Mouse (Mus musculus) hindbrain, embryonic 11.5 days (tissue): ENCODE data around the gene Cpsf6. TPM values are rescaled to one million over a fixed set of nuclear protein-coding genes. Genes with fewer than 3 reads are reported as not detected.

Experiments used
- ATAC-seq: fragments of 200-750 bp; cut with Nextera tagmentation; 2 replicates; pipeline ENCODE4 v1.8.0; 2017; ENCODE audit warnings: mild to moderate bottlenecking, moderate TSS enrichment, moderate library complexity; ENCODE audit not compliant: low FRiP score
- DNase-seq: peaks from one replicate; pipeline ENCODE4 v3.0.0-alpha.2; 2015; ENCODE audit warnings: low spot score
- H3K27ac ChIP-seq: fragments of 300-500 bp; sonication (generic); 2 replicates; pipeline ENCODE4 v1.5.1; 2014; ENCODE audit warnings: mild to moderate bottlenecking, low read depth, low read length
- H3K27me3 ChIP-seq: fragments of 300-500 bp; sonication (generic); 2 replicates; pipeline ENCODE4 v1.6.1; 2014; ENCODE audit warnings: mild to moderate bottlenecking, low read length, moderate library complexity, mixed read lengths; ENCODE audit not compliant: control insufficient read depth, insufficient read depth
- H3K36me3 ChIP-seq: fragments of 300-500 bp; sonication (generic); 2 replicates; pipeline ENCODE4 v1.6.1; 2014; ENCODE audit warnings: mild to moderate bottlenecking, low read length, moderate library complexity, mixed read lengths; ENCODE audit not compliant: control insufficient read depth, insufficient read depth
- H3K4me1 ChIP-seq: fragments of 300-500 bp; sonication (generic); replicated peaks from 2 replicates; pipeline ENCODE4 v1.6.1; 2014; ENCODE audit warnings: low read length, mixed read lengths; ENCODE audit not compliant: control insufficient read depth, insufficient read depth
- H3K4me2 ChIP-seq: fragments of 300-500 bp; sonication (generic); replicated peaks from 2 replicates; pipeline ENCODE4 v1.6.1; 2014; ENCODE audit warnings: mild to moderate bottlenecking, low read depth, low read length
- H3K4me3 ChIP-seq: fragments of 300-500 bp; sonication (generic); 2 replicates; pipeline ENCODE4 v1.5.1; 2014; ENCODE audit warnings: low read depth, low read length
- H3K9ac ChIP-seq: fragments of 300-500 bp; sonication (generic); 2 replicates; pipeline ENCODE4 v1.6.1; 2014; ENCODE audit warnings: low read depth, low read length
- H3K9me3 ChIP-seq: fragments of 300-500 bp; sonication (generic); 2 replicates; pipeline ENCODE4 v1.6.1; 2016; ENCODE audit warnings: low read length; ENCODE audit not compliant: control insufficient read depth
- WGBS: fragments of 180-500 bp; shearing (Covaris S2); extraction: QIAGEN DNeasy Blood & Tissue Kit; methylation state at CpG from one replicate; pipeline ENCODE4 v1.1.7; 2014; 5-methylcytosine and 5-hydroxymethylcytosine counted together
- polyA plus RNA-seq: library from polyadenylated mRNA; unstranded; fragments of >200 nt; fragmentation: Nextera tagmentation; extraction: Ambion mirVana; gene quantifications from 2 replicates; pipeline ENCODE4 v1.2.1, GENCODE M21; 2014

The Cpsf6 gene
- polyA plus RNA-seq, 1 experiment from 2014 or later, result 230 TPM

DNA sequence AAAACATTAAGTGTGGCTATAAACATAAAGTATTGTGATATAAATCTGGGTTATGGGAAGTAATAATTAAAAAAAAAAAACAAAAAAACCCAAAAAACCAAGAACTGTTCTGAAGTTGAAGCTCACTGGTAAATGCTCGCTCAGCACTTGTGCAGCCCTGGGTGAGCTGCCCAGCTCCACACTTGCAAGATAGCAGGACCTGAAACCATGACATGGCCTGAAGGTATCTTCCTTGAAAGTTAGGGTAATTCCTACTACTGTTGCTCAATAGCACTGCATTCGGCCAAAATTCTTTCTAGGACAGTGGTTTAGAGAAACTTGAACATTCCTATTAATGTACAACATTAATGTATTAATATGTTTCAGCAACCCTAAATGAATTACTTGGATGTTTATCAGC, 66.7 kb downstream of the Cpsf6 start:
- no peak for ATAC-seq
- 93% methylated on average over 2 of the region's 2 CpGs for WGBS
- no peak overlapping the region for H3K27ac ChIP-seq

DNA sequence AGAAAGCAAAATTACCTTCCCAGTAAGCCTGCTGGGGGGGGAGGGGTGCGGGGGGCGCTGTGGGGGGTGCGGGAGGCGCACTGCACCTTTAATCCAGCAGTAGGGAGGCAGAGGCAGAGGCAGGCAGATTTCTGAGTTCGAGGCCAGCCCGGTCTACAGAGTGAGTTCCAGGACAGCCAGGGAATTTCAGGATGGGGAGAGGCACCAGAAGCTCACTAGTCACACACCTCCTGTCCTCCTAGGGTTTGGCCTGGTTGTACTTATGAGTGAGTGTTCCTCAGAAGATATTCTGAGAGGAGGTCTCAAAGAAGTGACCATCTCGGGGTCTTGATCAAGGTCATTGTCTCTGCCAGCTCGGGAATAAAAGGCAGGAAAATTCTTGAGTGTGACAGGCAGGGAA, 67.6 kb downstream of the Cpsf6 start:
- DNase-seq, result no peak
- Histone ChIP-seq H3K4me2 (no peak overlapping the region), H3K4me3 (no peak overlapping the region)

More for the DNA sequence above, 66.7 kb downstream of the Cpsf6 start:
- H3K4me1 ChIP-seq, result no peaks in the 10 kb centered on the region
- no peaks in the 10 kb centered on the region for H3K27me3 ChIP-seq
- no peak overlapping the region for H3K9ac ChIP-seq
- H3K36me3 ChIP-seq, result no peaks in the 10 kb centered on the region
- DNase-seq, result no peak
- H3K9me3 ChIP-seq, result no peaks in the 10 kb centered on the region
- no peak overlapping the region for H3K4me2 ChIP-seq
- no peak overlapping the region for H3K4me3 ChIP-seq

DNA sequence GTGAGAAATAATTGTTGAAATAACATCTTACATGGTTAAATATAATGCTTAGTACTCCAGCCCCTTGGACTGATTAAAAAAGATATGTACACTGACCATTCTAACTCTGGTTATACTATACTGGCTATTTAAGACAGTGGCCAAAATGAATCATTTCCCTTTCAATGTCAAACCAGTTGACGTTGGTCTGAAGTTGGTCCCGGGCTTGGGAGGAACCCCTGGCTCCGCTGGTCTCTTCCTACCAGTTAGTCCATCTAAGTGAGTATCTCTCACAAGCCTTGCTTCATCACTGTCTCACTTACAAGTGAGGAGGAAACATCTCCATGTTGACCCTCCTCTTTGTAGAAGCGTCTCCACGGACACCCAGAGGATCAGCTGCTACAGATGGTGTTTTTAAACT, 75.4 kb downstream of the Cpsf6 start:
- Histone ChIP-seq H3K4me3 (no peak overlapping the region), H3K9me3 (no peaks in the 10 kb centered on the region), H3K4me2 (no peak overlapping the region), H3K4me1 (no peaks in the 10 kb centered on the region), H3K27ac (no peak overlapping the region), H3K27me3 (no peaks in the 10 kb centered on the region), H3K9ac (no peak overlapping the region), H3K36me3 (no peaks in the 10 kb centered on the region)
- no peak for ATAC-seq
- WGBS, result 90% methylated on average over 5 of the region's 5 CpGs
- DNase-seq, result no peak

More for the DNA sequence above, 67.6 kb downstream of the Cpsf6 start:
- Histone ChIP-seq H3K9ac (no peak overlapping the region), H3K27me3 (no peaks in the 10 kb centered on the region), H3K36me3 (no peaks in the 10 kb centered on the region), H3K27ac (no peak overlapping the region), H3K4me1 (no peaks in the 10 kb centered on the region), H3K9me3 (no peaks in the 10 kb centered on the region)
- 84% methylated on average over 8 of the region's 8 CpGs for WGBS
- no peak for ATAC-seq

DNA sequence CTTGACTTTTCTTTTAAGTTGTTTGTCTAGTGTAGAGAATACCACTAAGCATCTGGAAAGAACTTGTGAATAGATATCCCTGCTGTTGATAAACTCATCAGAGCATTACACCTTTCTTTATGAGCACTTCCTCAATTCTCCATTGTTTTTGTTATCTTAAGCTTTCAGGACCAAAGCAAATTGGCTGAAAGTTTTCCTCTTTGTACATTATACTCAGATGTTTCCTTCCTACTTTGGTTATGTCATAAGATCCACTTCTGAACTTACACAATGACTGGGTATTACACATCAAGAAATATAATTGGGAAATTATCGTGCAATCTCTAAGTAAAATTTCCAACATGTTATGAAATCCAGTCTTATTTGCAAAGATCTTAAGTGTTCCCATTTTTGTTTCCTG, 78.1 kb downstream of the Cpsf6 start:
- Histone ChIP-seq H3K9me3 (no peaks in the 10 kb centered on the region), H3K36me3 (no peaks in the 10 kb centered on the region), H3K4me1 (no peaks in the 10 kb centered on the region), H3K9ac (no peak overlapping the region), H3K4me2 (no peak overlapping the region), H3K4me3 (no peak overlapping the region), H3K27me3 (no peaks in the 10 kb centered on the region), H3K27ac (no peak overlapping the region)
- no peak for DNase-seq
- 87% methylated on average over 1 of the region's 1 CpGs for WGBS
- ATAC-seq, result no peak

DNA sequence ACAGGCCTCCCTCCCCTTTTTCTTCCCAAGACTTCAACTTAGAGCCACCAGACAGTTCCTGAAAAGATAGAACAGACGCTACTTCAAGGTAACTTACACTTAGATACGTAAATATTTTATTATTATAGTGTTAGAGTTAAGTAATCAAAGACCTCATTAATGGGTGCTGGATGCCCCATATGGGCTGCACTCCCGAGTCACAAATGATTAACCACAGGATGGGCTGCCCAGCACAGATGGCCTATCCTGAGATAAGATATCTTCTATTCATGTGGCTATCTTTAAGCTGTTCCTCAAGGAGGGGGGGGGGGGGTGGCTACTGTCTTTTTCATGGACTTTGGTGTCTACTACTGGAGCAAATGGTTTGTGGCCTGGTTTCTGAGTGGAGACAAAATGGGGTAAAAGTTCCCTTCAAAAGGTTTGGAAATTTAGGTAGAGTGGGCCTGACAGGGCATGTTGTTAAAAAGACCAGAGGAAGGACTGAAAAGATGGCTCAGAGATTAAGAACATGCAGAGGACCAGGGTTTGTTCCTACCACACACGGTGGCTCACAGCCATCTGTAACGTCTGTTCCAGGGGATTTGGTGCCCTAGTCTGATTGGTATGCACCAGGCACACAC, 79.8 kb downstream of the Cpsf6 start:
- no peaks in the 10 kb centered on the region for H3K4me1 ChIP-seq
- H3K4me3 ChIP-seq, result no peak overlapping the region
- WGBS, result 86% methylated on average over 5 of the region's 5 CpGs
- H3K36me3 ChIP-seq, result no peaks in the 10 kb centered on the region
- H3K4me2 ChIP-seq, result no peak overlapping the region
- no peaks in the 10 kb centered on the region for H3K9me3 ChIP-seq
- no peak overlapping the region for H3K27ac ChIP-seq
- no peak for DNase-seq
- H3K9ac ChIP-seq, result no peak overlapping the region
- no peak for ATAC-seq
- no peaks in the 10 kb centered on the region for H3K27me3 ChIP-seq

DNA sequence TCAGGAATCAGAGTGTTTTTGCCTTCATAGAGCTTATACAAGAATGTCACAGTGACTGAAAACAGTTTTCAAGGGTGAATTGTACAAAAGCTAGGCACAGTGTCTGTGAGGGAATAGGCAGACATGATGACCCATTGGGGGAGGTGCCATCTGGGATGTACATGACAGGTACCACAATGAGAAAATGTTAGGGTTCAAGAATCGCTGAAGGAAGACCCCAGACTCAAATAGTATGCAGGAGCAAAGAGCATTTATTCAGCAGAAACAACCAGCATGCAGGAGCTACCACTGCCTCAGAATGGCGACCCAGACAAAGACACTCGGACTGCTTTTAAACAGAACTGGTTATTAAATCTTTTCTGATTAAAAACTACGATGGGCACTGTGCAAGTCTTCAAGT, 80.7 kb downstream of the Cpsf6 start:
- WGBS, result 85% methylated on average over 4 of the region's 4 CpGs
- Histone ChIP-seq H3K4me3 (no peak overlapping the region), H3K27ac (no peak overlapping the region), H3K9me3 (no peaks in the 10 kb centered on the region), H3K36me3 (no peaks in the 10 kb centered on the region), H3K4me1 (no peaks in the 10 kb centered on the region), H3K9ac (no peak overlapping the region), H3K4me2 (no peak overlapping the region), H3K27me3 (no peaks in the 10 kb centered on the region)
- no peak for ATAC-seq
- DNase-seq, result no peak

DNA sequence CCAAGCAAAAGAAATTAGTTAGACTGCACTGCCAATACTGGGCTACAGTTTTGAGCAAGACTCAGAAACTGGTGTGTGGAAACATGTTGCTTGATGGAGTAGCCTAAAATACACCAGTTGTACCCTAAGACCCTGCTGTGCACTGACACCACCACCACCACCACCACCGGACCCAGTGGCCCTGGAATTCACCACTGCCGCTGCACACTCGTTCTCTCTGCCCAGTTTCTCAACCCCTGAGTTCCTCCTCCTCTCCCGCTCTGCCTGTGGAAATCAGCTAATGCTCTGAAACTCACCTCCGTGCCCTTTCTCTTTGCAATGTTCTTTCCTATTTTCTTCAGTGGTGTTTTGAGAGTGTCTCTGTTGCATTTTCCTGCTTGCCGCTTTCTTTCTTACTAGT, 81.5 kb downstream of the Cpsf6 start:
- Histone ChIP-seq H3K36me3 (no peaks in the 10 kb centered on the region), H3K4me3 (no peak overlapping the region), H3K27ac (no peak overlapping the region), H3K4me1 (no peaks in the 10 kb centered on the region), H3K4me2 (no peak overlapping the region), H3K9me3 (no peaks in the 10 kb centered on the region), H3K27me3 (no peaks in the 10 kb centered on the region), H3K9ac (no peak overlapping the region)
- 88% methylated on average over 6 of the region's 6 CpGs for WGBS
- ATAC-seq, result no peak
- no peak for DNase-seq

Other genes starting within 250 kb of the Cpsf6 start
- gene Frs2, start 231.5 kb downstream of the Cpsf6 start, polyA plus RNA-seq, result 28.8 and 31.1 TPM in 2 replicates
- 141 and 146 TPM in 2 replicates for gene Yeats4, start 155.5 kb downstream of the Cpsf6 start, polyA plus RNA-seq
- gene 9530003J23Rik, start 141.3 kb downstream of the Cpsf6 start, polyA plus RNA-seq, result not detected in 2 replicates
- gene Lyz2, start 97.7 kb downstream of the Cpsf6 start, polyA plus RNA-seq, result 15.2 and 20.5 TPM in 2 replicates
- not detected in 2 replicates for gene Lyz1, start 87.1 kb downstream of the Cpsf6 start, polyA plus RNA-seq
- gene Cpm, start 249.5 kb upstream of the Cpsf6 start, polyA plus RNA-seq, result 6.0 and 6.3 TPM in 2 replicates